Mouse (Mus musculus) CH12F3 (cell line): Measurements from ENCODE around the gene Yap1.

Source experiments
- in situ Hi-C: fragments of 300-500 bp; cut with MboI; formaldehyde crosslinking; loops from 2 replicates; pipeline ENCODE4 v1.14.3; 2020; ENCODE audit warnings: low sequenced_read_pairs

Yap1 gene

GRCm38 (mm10) chr9:7978502-7978901, 25.9 kb downstream of the Yap1 start:
- in situ Hi-C loops = no loop called here

- in situ Hi-C loops = no loop called here
Measured at GRCm38 (mm10) chr9:7977587-7977986, 26.8 kb downstream of the Yap1 start.

GRCm38 (mm10) chr9:7971993-7972392, 32.4 kb downstream of the Yap1 start:
- in situ Hi-C loops = no loop called here

GRCm38 (mm10) chr9:7967980-7968379, 36.4 kb downstream of the Yap1 start:
- in situ Hi-C loops = no loop called here

- in situ Hi-C loops = no loop called here
Measured at GRCm38 (mm10) chr9:7965590-7965989, 38.8 kb downstream of the Yap1 start.

- in situ Hi-C loops = no loop called here
Measured at GRCm38 (mm10) chr9:7963867-7964266, 40.5 kb downstream of the Yap1 start.

- in situ Hi-C loops = no loop called here
Measured at GRCm38 (mm10) chr9:7962915-7963314, 41.5 kb downstream of the Yap1 start.

- in situ Hi-C loops = no loop called here
Measured at GRCm38 (mm10) chr9:7961366-7962160, 42.8 kb downstream of the Yap1 start.

GRCm38 (mm10) chr9:7960382-7960781, 44.0 kb downstream of the Yap1 start:
- in situ Hi-C loops = no loop called here

GRCm38 (mm10) chr9:7959301-7959700, 45.1 kb downstream of the Yap1 start:
- in situ Hi-C loops = no loop called here

GRCm38 (mm10) chr9:7958025-7958593, 46.3 kb downstream of the Yap1 start:
- in situ Hi-C loops = no loop called here

GRCm38 (mm10) chr9:7957407-7957806, 47.0 kb downstream of the Yap1 start:
- in situ Hi-C loops = no loop called here

GRCm38 (mm10) chr9:7956400-7956799, 48.0 kb downstream of the Yap1 start:
- in situ Hi-C loops = no loop called here

GRCm38 (mm10) chr9:7952886-7953285, 51.5 kb downstream of the Yap1 start:
- in situ Hi-C loops = no loop called here

- in situ Hi-C loops = no loop called here
Measured at GRCm38 (mm10) chr9:7950211-7950644, 54.2 kb downstream of the Yap1 start.

- in situ Hi-C loops = no loop called here
Measured at GRCm38 (mm10) chr9:7947946-7948345, 56.5 kb downstream of the Yap1 start.

GRCm38 (mm10) chr9:7943796-7944462, 60.5 kb downstream of the Yap1 start:
- in situ Hi-C loops = no loop called here

- in situ Hi-C loops = no loop called here
Measured at GRCm38 (mm10) chr9:7942701-7943100, 61.7 kb downstream of the Yap1 start.

- in situ Hi-C loops = no loop called here
Measured at GRCm38 (mm10) chr9:7940075-7940474, 64.3 kb downstream of the Yap1 start.

GRCm38 (mm10) chr9:7934419-7934818, 70.0 kb downstream of the Yap1 start:
- in situ Hi-C loops = no loop called here

GRCm38 (mm10) chr9:7929552-7929951, 74.8 kb downstream of the Yap1 start:
- in situ Hi-C loops = no loop called here

GRCm38 (mm10) chr9:7928866-7929265, 75.5 kb downstream of the Yap1 start:
- in situ Hi-C loops = no loop called here
